Mouse (Mus musculus): ENCODE results near the gene Arid1a. TPM values are rescaled to one million over a fixed set of nuclear protein-coding genes. Genes with fewer than 3 reads are reported as not detected.

Arid1a gene
- polyA plus RNA-seq, 1 experiment from 2014 or later, result 34.2 TPM

Small RNA genes lying within 50 kb of the gene (microRNA-seq; reads per million reads assigned to microRNA genes)
- 0.81 reads per million, percentile 9 among the genes with 10 or more reads in this experiment for gene Mir7227 (ENCODE audit: borderline number of aligned reads)

Other genes starting within 250 kb of the Arid1a start
- 0.77 and 0.80 TPM in 2 replicates for gene Kdf1, start 237.8 kb downstream of the Arid1a start, polyA plus RNA-seq (2014; fragmentation: Nextera tagmentation; extraction: Ambion mirVana)
- gene Nudc, start 210.8 kb downstream of the Arid1a start, polyA plus RNA-seq (2014; fragmentation: Nextera tagmentation; extraction: Ambion mirVana), result 221 TPM in 2 replicates
- gene Nr0b2, start 203.4 kb downstream of the Arid1a start, polyA plus RNA-seq (2014; fragmentation: Nextera tagmentation; extraction: Ambion mirVana), result 9.6 and 11.0 TPM in 2 replicates
- gene Gpatch3, start 182.0 kb downstream of the Arid1a start, polyA plus RNA-seq (2014; fragmentation: Nextera tagmentation; extraction: Ambion mirVana), result 5.0 and 6.0 TPM in 2 replicates
- 14.2 and 14.3 TPM in 2 replicates for gene Gpn2, start 172.4 kb downstream of the Arid1a start, polyA plus RNA-seq (2014; fragmentation: Nextera tagmentation; extraction: Ambion mirVana)
- gene Sfn, start 154.6 kb downstream of the Arid1a start, polyA plus RNA-seq (2014; fragmentation: Nextera tagmentation; extraction: Ambion mirVana), result 1.7 and 3.0 TPM in 2 replicates
- 1.5 and 2.5 TPM in 2 replicates for gene Zdhhc18, start 106.6 kb downstream of the Arid1a start, polyA plus RNA-seq (2014; fragmentation: Nextera tagmentation; extraction: Ambion mirVana)
- gene Pigv, start 84.1 kb downstream of the Arid1a start, polyA plus RNA-seq (2014; fragmentation: Nextera tagmentation; extraction: Ambion mirVana), result 11.4 and 13.9 TPM in 2 replicates
- 20.9 and 23.1 TPM in 2 replicates for gene Rps6ka1, start 131.0 kb upstream of the Arid1a start, polyA plus RNA-seq (2014; fragmentation: Nextera tagmentation; extraction: Ambion mirVana)
- gene Hmgn2, start 211.9 kb upstream of the Arid1a start, polyA plus RNA-seq (2014; fragmentation: Nextera tagmentation; extraction: Ambion mirVana), result 2,081 and 2,101 TPM in 2 replicates
- gene Dhdds, start 244.1 kb upstream of the Arid1a start, polyA plus RNA-seq (2014; fragmentation: Nextera tagmentation; extraction: Ambion mirVana), result 35.3 and 35.6 TPM in 2 replicates

Data from heart, embryonic 11.5 days (tissue).